Mouse (Mus musculus): Measurements from ENCODE around the gene Olfr716.
"Not testable (repeated sequence)": the region's sequence is repeated elsewhere in the genome, so short reads cannot be mapped to it uniquely, and the experiment has no call there.

Olfr716 gene

GRCm38 (mm10) chr7:107138027-107138426 is at the start of gene Olfr716:
Gene Olfr716 (plus strand): TSS chr7:107138327.
- DNase-seq (ENCODE audit: low spot score in 2 of 2) = not testable (repeated sequence)

- no peak for DNase-seq (ENCODE audit: low spot score in 2 of 2)
Measured at GRCm38 (mm10) chr7:107092920-107093319, 45.2 kb upstream of the Olfr716 start, which contains the start of gene Olfr17. Gene Olfr17 (plus strand): TSS chr7:107093220.

GRCm38 (mm10) chr7:107110269-107110668 is 27.9 kb upstream of the Olfr716 start, which contains the start of gene Olfr715b:
Gene Olfr715b (minus strand): TSS chr7:107110369.
- DNase-seq (ENCODE audit: low spot score in 2 of 2) = not testable (repeated sequence)

- DNase-seq (ENCODE audit: low spot score in 2 of 2) = not testable (repeated sequence)
Measured at GRCm38 (mm10) chr7:107130983-107131382, 7.1 kb upstream of the Olfr716 start, which contains the start of gene Olfr715. Gene Olfr715 (minus strand): TSS chr7:107131083.

- no peak for DNase-seq (ENCODE audit: low spot score in 2 of 2)
Measured at GRCm38 (mm10) chr7:107166690-107167089, 28.6 kb downstream of the Olfr716 start, which contains the start of gene Nlrp14. Gene Nlrp14 (plus strand): TSS chr7:107166990.

GRCm38 (mm10) chr7:107180406-107180805 is 42.3 kb downstream of the Olfr716 start:
- DNase-seq (ENCODE audit: low spot score in 2 of 2) = no peak

Measured in left cerebral cortex, adult 9 months (tissue).